Comparison of ENCODE assay signal across 38 mouse cellular contexts in genomic region chr8:55906848-55907247, GRCm38 (mm10). TPM values are rescaled to one million over a fixed set of nuclear protein-coding genes. Genes with fewer than 3 reads are reported as not detected.
"Had no signal": no experiment of that assay in that cellular context is flagged by ENCODE, and none has a peak within 500 bp of the region (broad histone marks: within the 10 kb centered on the region; RNA-seq: fewer than 3 reads in every experiment).

Adam29 (minus strand) TSS chr8:55906948.

- H3K27me3 ChIP-seq: limb, embryonic 12.5 days; limb, embryonic 13.5 days; limb, embryonic 15.5 days; liver, embryonic 12.5 days; liver, embryonic 13.5 days; liver, embryonic 15.5 days; lung, embryonic 15.5 days; megakaryocyte, embryonic 14.5 days; midbrain, embryonic 12.5 days; midbrain, embryonic 13.5 days; midbrain, embryonic 15.5 days had no signal

- H3K27ac ChIP-seq: left cerebral cortex, adult 2 months; limb, embryonic 10.5 days; limb, embryonic 12.5 days; limb, embryonic 13.5 days; limb, embryonic 15.5 days; liver, embryonic 12.5 days; liver, embryonic 13.5 days; liver, embryonic 14.5 days; liver, embryonic 15.5 days; lung, embryonic 15.5 days; macrophage; midbrain, embryonic 10.5 days; midbrain, embryonic 12.5 days; midbrain, embryonic 13.5 days; midbrain, embryonic 15.5 days had no signal

- DNase-seq: left cerebral cortex, postnatal 4 days; liver; liver, embryonic 13.5 days; liver, postnatal 0 days; lung, adult 18-20 months; lung, adult 2 months; lung, embryonic 14.5 days; lung, postnatal 10 days; lung, postnatal 14 days; lung, postnatal 36 days; lung, postnatal 4 days; midbrain, embryonic 14.5 days had no signal

- H3K4me1 ChIP-seq: limb, embryonic 10.5 days; limb, embryonic 12.5 days; limb, embryonic 13.5 days; limb, embryonic 15.5 days; liver, embryonic 12.5 days; liver, embryonic 13.5 days; liver, embryonic 15.5 days; lung, embryonic 15.5 days; megakaryocyte, embryonic 14.5 days; midbrain, embryonic 10.5 days; midbrain, embryonic 12.5 days; midbrain, embryonic 13.5 days; midbrain, embryonic 15.5 days had no signal

- H3K4me3 ChIP-seq: left cerebral cortex, adult 2 months; limb, embryonic 10.5 days; limb, embryonic 12.5 days; limb, embryonic 13.5 days; limb, embryonic 15.5 days; liver, embryonic 12.5 days; liver, embryonic 13.5 days; liver, embryonic 15.5 days; lung, embryonic 15.5 days; megakaryocyte, embryonic 14.5 days; midbrain, embryonic 10.5 days; midbrain, embryonic 12.5 days; midbrain, embryonic 13.5 days; midbrain, embryonic 15.5 days; myocyte had no signal

- H3K36me3 ChIP-seq: limb, embryonic 10.5 days; limb, embryonic 12.5 days; limb, embryonic 13.5 days; limb, embryonic 15.5 days; liver, embryonic 12.5 days; liver, embryonic 13.5 days; liver, embryonic 15.5 days; lung, embryonic 15.5 days; midbrain, embryonic 10.5 days; midbrain, embryonic 12.5 days; midbrain, embryonic 13.5 days; midbrain, embryonic 15.5 days had no signal

RNA-seq across cellular contexts. Expression of gene Adam29, which starts in this region (rescaled TPM):
- polyA plus RNA-seq: limb, embryonic 10.5 days; limb, embryonic 11.5 days; limb, embryonic 12.5 days; limb, embryonic 13.5 days; limb, embryonic 14.5 days; limb, embryonic 15.5 days; liver, adult 2 months; liver, embryonic 11.5 days; liver, embryonic 12.5 days; liver, embryonic 13.5 days; liver, embryonic 14.5 days; liver, embryonic 15.5 days; liver, embryonic 16.5 days; liver, postnatal 0 days; lung, adult 2 months; lung, embryonic 14.5 days; lung, embryonic 15.5 days; lung, embryonic 16.5 days; lung, postnatal 0 days; macrophage; midbrain, embryonic 10.5 days; midbrain, embryonic 11.5 days; midbrain, embryonic 12.5 days; midbrain, embryonic 13.5 days; midbrain, embryonic 14.5 days; midbrain, embryonic 15.5 days; midbrain, embryonic 16.5 days; midbrain, postnatal 0 days; myocyte had no signal
